ENCODE assay signal across 8 mouse cellular contexts in genomic region chr2:160413982-160414381, GRCm38 (mm10). TPM values are rescaled to one million over a fixed set of nuclear protein-coding genes. Genes with fewer than 3 reads are reported as not detected.
DNase-seq lines count a peak whose midpoint lies in the region.

No protein-coding gene starts in this region.

- peak; percentile 17 for DNase-seq in adrenal gland, postnatal 10 days
- no peak for DNase-seq in adrenal gland, postnatal 4 days (ENCODE audit: low spot score in 2 of 2)
- peak; percentile 18 for DNase-seq in left cerebral cortex, postnatal 4 days
- no peak for DNase-seq in left cerebral cortex, postnatal 10 days (ENCODE audit: extremely low spot score in 1 of 2, low spot score in 2 of 2)
- peak; percentile 63 for DNase-seq in induced T-regulatory cell, adult 2 months (ENCODE audit: low read depth)
- peak; percentile 78 for DNase-seq in testis, postnatal 14 days (ENCODE audit: low spot score)
- no peak for DNase-seq in frontal cortex, postnatal 10 days (ENCODE audit: low spot score in 2 of 2)
- DNase-seq in gastrocnemius, postnatal 36 days, result no peak

- intact Hi-C loops in left cerebral cortex, postnatal 4 days (cut with DNase I), result loop anchor here (10.0 kb wide), 1 partner anchor 161 kb away; no protein-coding TSS in a partner anchor
- intact Hi-C loops in left cerebral cortex, postnatal 10 days (cut with DNase I), result loop anchor here (5.0 kb wide), 1 partner anchor 163 kb away; no protein-coding TSS in a partner anchor
- intact Hi-C loops in gastrocnemius, postnatal 36 days (cut with DNase I), result no loop called here

RNA-seq across cellular contexts. Expression of gene Mafb, which starts 47.1 kb away (rescaled TPM):
- 10 to 100 TPM; 15.4 to 38.4 TPM for total RNA-seq in adrenal gland, postnatal 10 days (2021)
- total RNA-seq in adrenal gland, postnatal 4 days (2021), result 10 to 100 TPM; 17.5 to 24.6 TPM
- total RNA-seq in left cerebral cortex, postnatal 4 days (2021), result 10 to 100 TPM; 27.8 to 31.9 TPM
- total RNA-seq in left cerebral cortex, postnatal 10 days (2021), result 10 to 100 TPM; 19.9 to 21.6 TPM
- 10 to 100 TPM; 20.6 to 34.2 TPM for total RNA-seq in gastrocnemius, postnatal 36 days (2021)

Comparison
In these comparisons a context has a peak if more than half of its experiments do, and no peak if none do; other contexts are left out.
1. DNase-seq: peak in adrenal gland, postnatal 10 days (single experiment), left cerebral cortex, postnatal 4 days (single experiment), induced T-regulatory cell, adult 2 months (single experiment) and testis, postnatal 14 days (single experiment); none in adrenal gland, postnatal 4 days (0 of 2), left cerebral cortex, postnatal 10 days (0 of 2), frontal cortex, postnatal 10 days (0 of 2) and gastrocnemius, postnatal 36 days (0 of 2).